Mouse (Mus musculus) cerebellum, postnatal 14 days (tissue): ENCODE measurements around the gene Wtap.
"Not testable (repeated sequence)": the region's sequence is repeated elsewhere in the genome, so short reads cannot be mapped to it uniquely, and the experiment has no call there.

Experiments used
- DNase-seq, 2 experiments: peaks; one replicate each; pipeline ENCODE4 v3.0.0; 2021; ENCODE audit warnings: mixed read lengths in 2 of 2

The Wtap gene

GRCm38 (mm10) chr17:12994069-12994468 lies at the start of gene Wtap:
Gene Wtap (minus strand): TSS chr17:12994169.
- no peak for DNase-seq

- DNase-seq = not testable (repeated sequence)
Measured at GRCm38 (mm10) chr17:13036627-13037192, 42.7 kb upstream of the Wtap start.

DNA sequence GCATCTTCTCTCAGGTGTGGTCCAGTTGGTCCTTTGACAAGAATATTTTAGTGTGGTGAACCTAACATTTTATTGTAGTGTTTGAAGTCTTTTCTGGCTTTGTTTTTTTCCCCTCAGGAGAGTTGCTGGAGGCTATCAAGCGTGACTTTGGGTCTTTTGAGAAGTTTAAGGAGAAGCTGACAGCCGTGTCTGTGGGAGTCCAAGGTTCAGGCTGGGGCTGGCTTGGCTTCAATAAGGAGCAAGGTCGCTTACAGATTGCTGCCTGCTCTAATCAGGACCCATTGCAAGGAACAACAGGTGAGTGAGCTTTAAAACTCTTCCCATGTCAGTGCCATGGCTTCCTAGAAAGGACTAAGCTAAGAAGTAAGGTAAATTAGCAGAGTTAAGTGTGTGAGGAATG lies 19.3 kb upstream of the Wtap start:
- no peak for DNase-seq

- DNase-seq = peak; percentile 26 to 41
Measured at GRCm38 (mm10) chr17:13009887-13010286, 15.9 kb upstream of the Wtap start.

GRCm38 (mm10) chr17:13008528-13008927 lies 14.6 kb upstream of the Wtap start:
- DNase-seq = peak; percentile 31 to 38

DNA sequence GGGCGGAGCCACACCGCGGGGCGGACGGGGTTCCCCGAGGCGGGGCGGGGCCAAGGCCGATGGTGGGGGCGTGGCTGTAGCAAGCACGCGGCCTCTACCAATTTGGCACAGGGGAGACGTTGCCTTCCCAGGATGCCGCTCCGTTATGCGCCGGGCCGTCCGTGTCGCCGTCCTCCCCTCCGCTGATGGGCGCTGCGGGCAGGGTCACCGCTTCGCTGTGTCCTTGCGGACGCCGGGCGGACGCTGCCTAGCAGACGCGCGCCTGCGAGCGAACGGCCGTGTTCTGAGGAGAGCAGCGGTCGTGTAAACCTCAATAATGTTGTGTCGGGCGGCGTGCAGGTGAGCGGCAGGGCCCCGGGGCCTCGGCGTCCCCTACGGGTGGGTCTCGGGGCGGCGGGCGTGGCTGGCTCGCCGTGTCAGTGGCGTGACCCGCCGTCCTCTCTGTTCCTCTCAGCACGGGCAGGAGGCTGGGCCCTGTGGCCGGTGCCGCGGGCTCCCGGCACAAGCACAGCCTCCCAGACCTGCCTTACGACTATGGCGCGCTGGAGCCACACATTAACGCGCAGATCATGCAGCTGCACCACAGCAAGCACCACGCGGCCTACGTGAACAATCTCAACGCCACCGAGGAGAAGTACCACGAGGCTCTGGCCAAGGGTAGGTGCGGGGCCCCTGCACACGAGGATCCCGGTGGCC lies 13.9 kb upstream of the Wtap start:
- DNase-seq = peak; percentile 99

GRCm38 (mm10) chr17:13006984-13007383 lies 13.0 kb upstream of the Wtap start:
- DNase-seq = no peak

DNA sequence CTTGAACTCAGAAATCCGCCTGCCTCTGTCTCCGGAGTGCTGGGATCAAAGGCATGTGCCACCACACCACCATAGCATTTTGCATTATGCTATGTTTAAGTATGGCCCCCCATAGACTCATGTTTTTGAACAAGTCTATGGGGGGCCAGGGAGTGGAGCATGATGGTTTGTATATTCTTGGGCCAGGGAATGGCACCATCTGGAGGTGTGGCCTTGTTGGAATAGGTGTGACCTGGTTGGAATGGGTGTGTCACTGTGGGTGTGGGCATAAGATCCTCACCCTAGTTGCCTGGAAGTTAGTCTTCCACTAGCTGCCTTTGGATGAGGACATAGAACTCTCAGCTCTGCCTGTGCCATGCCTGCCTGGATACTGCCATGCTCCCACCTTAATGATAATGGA lies 12.6 kb upstream of the Wtap start, which contains the start of gene Sod2:
Gene Sod2, plus strand, starts transcription at position 301 of the 400 bp plus-strand sequence.
- not testable (repeated sequence) for DNase-seq

DNA sequence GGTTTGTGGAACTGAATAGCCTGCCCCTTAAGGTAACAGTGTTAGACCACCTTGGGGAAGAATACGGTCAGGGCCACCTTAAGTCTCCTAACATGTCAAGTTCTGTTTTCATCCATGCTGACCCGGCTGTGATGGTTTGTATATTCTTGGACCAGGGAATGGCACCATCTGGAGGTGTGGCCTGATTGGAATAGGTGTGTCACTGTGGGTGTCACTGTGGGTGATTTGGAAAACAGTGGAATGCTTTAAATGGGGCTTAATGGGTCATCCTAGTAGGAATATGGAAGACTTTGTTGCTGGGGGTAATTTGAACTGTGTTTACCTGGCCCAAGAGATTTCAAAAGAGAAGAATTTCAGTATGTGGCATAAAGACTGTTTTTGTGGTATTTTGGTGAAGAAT lies 10.5 kb upstream of the Wtap start:
- not testable (repeated sequence) for DNase-seq

GRCm38 (mm10) chr17:13002243-13002642 lies 8.3 kb upstream of the Wtap start:
- DNase-seq = not testable (repeated sequence)

GRCm38 (mm10) chr17:12999069-12999468 lies 5.1 kb upstream of the Wtap start:
- DNase-seq = no peak

DNA sequence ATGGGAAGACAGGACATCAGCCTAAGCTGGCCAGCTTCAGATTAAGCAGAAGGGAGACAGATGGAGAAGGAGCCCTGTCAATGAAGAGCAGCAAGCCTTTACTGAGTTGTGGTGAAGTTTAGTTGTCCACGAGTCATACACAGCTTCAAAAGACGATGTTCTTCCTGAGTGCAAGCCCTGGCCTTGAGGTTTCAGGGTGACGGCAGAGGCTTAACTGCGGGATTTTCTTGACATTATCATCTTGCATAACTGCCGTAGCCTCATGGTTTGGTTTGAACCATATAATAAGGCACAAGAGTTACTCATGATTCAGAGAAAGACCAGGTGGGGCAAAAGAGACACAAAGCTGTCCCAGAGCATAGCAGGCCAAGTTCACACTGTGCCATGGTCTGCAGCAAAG lies 3.9 kb upstream of the Wtap start:
- DNase-seq = no peak

DNA sequence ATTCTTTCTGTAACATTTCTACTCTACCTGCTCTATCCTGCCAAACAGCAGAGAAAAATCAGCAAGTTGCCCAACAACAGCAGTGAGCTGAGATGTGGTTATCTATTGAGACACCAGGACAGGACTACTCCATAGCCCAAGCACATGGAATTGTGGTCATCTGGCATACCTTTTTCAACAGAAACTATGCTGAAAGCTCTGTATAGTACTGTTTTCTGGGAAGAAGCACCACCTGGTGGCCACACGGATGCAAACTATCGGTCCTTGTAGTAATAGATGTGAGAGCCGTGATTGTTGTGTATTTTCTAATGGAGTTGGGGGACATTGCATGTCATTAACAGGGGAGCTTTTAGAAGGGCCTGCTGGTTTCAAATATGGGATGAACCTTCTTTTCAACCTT lies 2.4 kb upstream of the Wtap start:
- DNase-seq = peak; percentile 78 to 80

DNA sequence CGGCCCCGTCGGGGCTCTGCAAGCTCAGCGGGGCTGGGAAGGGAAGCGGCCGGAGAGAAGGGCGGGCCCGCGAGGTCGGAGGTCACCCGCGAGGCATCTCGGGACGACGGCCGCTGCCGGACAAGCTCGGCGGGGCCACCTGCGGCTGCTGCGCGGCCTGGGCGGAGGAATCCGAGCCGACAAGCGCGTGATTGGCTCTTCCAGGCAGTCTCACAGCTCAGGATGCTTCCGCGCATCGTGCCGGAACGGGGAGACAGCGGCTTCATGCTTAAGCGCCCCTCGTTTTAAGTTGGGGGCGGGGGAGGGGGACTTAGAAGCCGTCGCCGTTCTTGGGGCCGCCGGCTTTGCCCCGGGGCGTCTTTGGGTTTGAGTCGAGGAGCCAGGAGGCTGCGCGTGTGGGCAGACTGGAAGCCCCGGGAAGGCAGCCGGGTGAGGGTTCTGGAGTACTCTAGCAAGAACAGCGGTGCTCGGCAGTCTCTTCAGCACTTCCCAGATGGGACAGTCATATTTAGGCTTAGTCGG lies 1.4 kb downstream of the Wtap start:
- DNase-seq = peak; percentile 96 to 97

GRCm38 (mm10) chr17:12991635-12992358 lies 2.2 kb downstream of the Wtap start:
- peak; percentile 89 to 93 for DNase-seq

DNA sequence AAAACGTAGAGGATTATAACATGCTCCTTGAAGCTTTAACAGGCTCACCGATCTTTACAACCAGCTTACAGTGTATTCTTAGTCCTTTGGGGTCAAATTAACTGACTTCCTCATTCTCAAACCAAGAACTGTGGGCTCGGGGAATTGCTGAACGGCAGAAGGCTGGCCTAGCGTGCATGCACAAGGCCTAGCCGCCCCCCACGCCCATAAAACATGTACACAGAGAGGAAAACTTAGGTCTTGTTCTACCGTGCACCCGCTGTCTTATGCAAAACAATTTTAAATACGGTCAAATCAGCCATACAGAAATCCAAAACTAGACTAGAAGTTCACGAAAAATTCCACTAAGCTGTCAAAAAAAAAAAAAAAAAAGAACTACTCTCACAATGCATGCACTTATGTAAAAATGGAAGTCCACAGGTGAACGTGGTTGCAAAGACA lies 2.8 kb downstream of the Wtap start:
- DNase-seq = peak; percentile 31 to 41

DNA sequence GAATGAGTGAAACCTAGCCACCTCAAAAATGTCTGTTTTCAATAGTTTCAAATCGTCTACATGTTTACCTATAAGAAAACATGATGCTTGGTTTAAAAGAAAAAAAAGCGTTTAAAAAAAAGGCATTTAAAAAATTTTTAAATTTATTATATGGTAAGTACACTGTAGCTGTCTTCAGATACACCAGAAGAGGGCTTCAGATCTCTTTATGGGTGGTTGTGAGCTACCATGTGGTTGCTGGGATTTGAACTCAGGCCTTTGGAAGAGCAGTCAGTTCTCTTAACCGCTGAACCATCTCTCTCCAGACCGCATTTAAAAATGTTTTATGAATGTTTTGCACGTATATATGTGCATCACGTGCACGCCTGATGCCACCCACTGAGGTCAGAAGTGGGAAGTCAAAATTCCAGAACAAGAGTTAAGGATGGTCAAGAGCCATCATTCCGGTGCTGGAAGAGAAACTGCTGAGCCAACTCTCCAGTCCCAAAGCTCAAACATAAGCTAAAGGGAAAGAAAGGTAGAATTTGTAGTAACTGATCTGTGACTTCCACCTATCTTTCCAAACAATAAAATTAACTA lies 3.3 kb downstream of the Wtap start:
- DNase-seq = no peak

- DNase-seq = not testable (repeated sequence)
Measured at GRCm38 (mm10) chr17:12988096-12988495, 5.9 kb downstream of the Wtap start.

DNA sequence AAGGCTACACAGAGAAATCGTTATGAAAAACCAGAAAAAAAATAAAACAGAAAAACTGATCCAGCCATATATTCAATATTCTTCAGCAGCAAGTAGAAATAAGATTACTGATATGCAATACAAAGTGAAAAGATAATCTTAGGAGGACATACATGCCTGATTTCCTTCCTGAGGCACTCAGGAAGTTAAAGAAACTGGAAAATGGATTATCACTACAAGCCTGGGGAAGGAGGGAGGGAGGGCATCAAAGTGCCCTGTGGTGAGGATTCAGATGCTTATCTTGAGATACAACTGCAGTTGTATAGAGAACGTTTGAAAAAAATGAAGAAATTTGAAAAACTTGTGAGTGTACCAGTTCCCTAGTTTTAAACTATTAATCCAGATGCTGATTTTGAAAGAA lies 10.0 kb downstream of the Wtap start:
- no peak for DNase-seq

DNA sequence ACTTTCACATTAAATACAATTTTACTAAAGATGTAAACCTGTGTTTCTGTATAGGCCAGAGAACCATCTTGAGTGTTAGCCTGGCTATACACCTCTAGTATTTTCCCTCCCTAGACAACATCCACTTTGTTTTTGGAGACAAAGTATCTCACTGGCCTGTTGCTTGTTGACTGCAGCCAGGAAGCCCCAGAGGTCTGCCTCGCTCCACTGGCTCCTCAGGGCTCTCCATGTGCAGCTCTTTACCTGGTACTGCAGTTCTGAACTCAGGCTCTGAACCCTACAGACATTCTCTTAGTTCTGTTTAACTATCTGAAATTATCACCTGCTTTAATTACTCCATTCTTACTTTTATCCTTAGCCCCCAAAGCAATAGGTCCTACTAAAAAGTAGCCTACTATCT lies 15.4 kb downstream of the Wtap start:
- DNase-seq = no peak

GRCm38 (mm10) chr17:12973851-12974250 lies 20.1 kb downstream of the Wtap start:
- DNase-seq = no peak

DNA sequence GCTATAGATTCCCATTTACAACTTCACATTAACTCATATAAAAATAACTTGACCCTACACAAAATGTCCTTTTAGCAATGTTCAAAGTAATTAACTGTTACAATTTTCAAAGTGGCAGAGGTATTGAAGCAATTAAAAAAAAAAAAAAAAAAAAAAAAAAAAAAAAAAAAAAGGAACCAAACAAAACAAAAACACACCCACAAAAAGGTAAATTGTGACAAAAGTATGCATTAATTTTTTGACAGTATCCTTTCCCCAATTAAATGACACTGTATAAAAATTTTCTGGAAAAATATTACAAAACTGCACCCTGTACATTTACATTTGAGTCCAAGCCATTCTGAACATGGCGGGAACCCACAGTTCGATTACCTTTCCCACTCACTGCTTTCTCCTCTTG lies 26.8 kb downstream of the Wtap start:
- DNase-seq = no peak

DNA sequence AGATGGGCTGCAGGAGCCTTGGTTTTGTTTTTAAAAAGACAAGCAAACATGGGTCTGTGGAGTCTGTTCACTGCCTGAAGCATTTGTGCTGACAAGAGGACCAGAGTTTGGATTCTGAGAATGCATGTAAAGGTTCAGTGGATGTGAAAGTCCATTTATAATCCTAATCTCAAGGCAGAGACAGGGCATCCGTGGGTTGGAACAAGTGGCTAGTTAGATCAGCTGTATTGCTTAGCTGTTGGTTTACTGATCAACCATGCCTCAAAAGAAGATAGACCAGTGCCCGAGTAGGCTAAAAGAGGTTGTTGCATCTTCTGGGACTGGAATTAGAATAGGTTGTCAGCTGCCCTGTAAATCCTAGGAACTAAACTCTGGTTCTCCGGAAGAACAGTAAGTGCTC lies 30.5 kb downstream of the Wtap start:
- no peak for DNase-seq
